Mouse (Mus musculus) embryo, embryonic 10 days (tissue): ENCODE measurements around the gene Maml3.

ENCODE experiments used
- DNase-seq: peaks from one replicate; pipeline ENCODE4 v3.0.0-alpha.2; 2015; ENCODE audit warnings: low spot score

Maml3 gene

GRCm38 (mm10) chr3:51782191-51782590 is 322.7 kb downstream of the Maml3 start:
- no peak for DNase-seq

- peak; percentile 63 for DNase-seq
Observed at GRCm38 (mm10) chr3:51778738-51779592, 325.9 kb downstream of the Maml3 start.

GRCm38 (mm10) chr3:51778179-51778578 is 326.7 kb downstream of the Maml3 start:
- no peak for DNase-seq

- no peak for DNase-seq
Observed at GRCm38 (mm10) chr3:51776018-51776611, 328.8 kb downstream of the Maml3 start.

GRCm38 (mm10) chr3:51773587-51773986 is 331.3 kb downstream of the Maml3 start:
- no peak for DNase-seq

GRCm38 (mm10) chr3:51771839-51772630 is 332.8 kb downstream of the Maml3 start:
- no peak for DNase-seq

- DNase-seq, result no peak
Observed at GRCm38 (mm10) chr3:51769196-51769595, 335.7 kb downstream of the Maml3 start.

GRCm38 (mm10) chr3:51765220-51765923 is 339.5 kb downstream of the Maml3 start:
- no peak for DNase-seq

GRCm38 (mm10) chr3:51764175-51764574 is 340.7 kb downstream of the Maml3 start:
- DNase-seq, result no peak

- no peak for DNase-seq
Observed at GRCm38 (mm10) chr3:51762900-51763299, 342.0 kb downstream of the Maml3 start.

- no peak for DNase-seq
Observed at GRCm38 (mm10) chr3:51759534-51759933, 345.3 kb downstream of the Maml3 start.

GRCm38 (mm10) chr3:51757032-51757431 is 347.8 kb downstream of the Maml3 start:
- DNase-seq, result no peak

GRCm38 (mm10) chr3:51756283-51756682 is 348.6 kb downstream of the Maml3 start:
- DNase-seq, result no peak

GRCm38 (mm10) chr3:51753262-51753661 is 351.6 kb downstream of the Maml3 start:
- DNase-seq, result no peak

- DNase-seq, result no peak
Observed at GRCm38 (mm10) chr3:51751440-51751839, 353.4 kb downstream of the Maml3 start.

- DNase-seq, result peak; percentile 80
Observed at GRCm38 (mm10) chr3:51749812-51750481, 354.9 kb downstream of the Maml3 start.

GRCm38 (mm10) chr3:51749421-51749811 is 355.5 kb downstream of the Maml3 start:
- DNase-seq, result no peak

- DNase-seq, result no peak
Observed at GRCm38 (mm10) chr3:51748436-51749376, 356.2 kb downstream of the Maml3 start.

GRCm38 (mm10) chr3:51746816-51747215 is 358.1 kb downstream of the Maml3 start:
- no peak for DNase-seq

- no peak for DNase-seq
Observed at GRCm38 (mm10) chr3:51745162-51745561, 359.7 kb downstream of the Maml3 start.
